Mouse (Mus musculus): ENCODE measurements around the gene Clcnkb. TPM values are rescaled to one million over a fixed set of nuclear protein-coding genes. Genes with fewer than 3 reads are reported as not detected.

The Clcnkb gene
- under 1 TPM in 1 of 2 experiments, not detected in 1; 0.40 TPM for total RNA-seq (2021)
- long read RNA-seq, experiment 1, result 0 reads
- long read RNA-seq, experiment 2, partial matches to known transcripts, result 0 of 1 reads
- long read RNA-seq, experiment 2, other reads (novel, unspliced or antisense), result 1 of 1 reads

GRCm38 (mm10) chr4:141415924-141416323, at the start of gene Clcnkb:
Gene Clcnkb, minus strand, starts transcription at chr4:141416014.
- DNase-seq (ENCODE audit: low spot score), result no peak

GRCm38 (mm10) chr4:141464722-141465121, 48.9 kb upstream of the Clcnkb start:
- DNase-seq (ENCODE audit: low spot score), result no peak

DNA sequence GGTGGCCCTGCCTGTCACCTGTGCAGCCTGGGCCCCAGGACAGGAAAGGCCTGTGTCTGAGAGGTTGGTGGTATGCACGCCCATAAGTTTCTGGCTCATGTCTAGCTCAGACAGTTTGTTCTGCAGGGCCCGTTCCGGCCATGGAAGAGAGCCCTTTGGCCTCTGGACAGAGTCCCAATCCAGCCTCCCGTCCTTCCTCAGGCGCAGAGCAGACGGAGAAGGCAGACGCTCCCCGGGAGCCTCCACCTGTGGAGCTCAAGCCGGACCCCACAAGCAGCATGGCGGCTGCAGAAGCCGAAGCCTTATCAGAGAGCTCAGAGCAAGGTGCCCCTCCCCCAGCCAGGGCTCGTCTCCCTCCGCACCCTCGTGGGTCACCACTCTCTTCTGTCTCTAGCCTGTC, 47.7 kb upstream of the Clcnkb start:
- no peak for DNase-seq (ENCODE audit: low spot score)

GRCm38 (mm10) chr4:141461576-141461975, 45.8 kb upstream of the Clcnkb start:
- DNase-seq (ENCODE audit: low spot score), result peak; percentile 30

DNA sequence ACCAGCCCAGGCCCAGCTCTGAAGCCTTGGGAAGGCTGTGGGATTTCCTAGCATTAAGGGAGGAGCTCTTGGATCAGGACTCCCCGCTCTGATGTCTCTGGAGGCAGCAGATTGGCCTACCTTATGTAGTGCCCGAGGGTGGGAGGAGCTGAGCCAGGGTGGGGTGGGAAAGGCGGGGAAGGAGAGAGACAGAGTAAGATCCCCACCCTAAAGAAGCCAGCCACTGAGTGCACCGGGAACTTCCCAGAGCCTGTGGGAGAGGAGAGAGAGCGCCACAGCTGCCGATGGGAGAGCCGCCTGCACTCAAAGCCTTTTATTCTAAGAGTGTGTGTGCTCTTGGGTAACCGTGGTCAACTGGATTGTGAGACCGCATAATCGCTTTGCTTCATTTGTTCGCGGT, 45.3 kb upstream of the Clcnkb start:
- DNase-seq (ENCODE audit: low spot score), result no peak

GRCm38 (mm10) chr4:141460481-141460880, 44.7 kb upstream of the Clcnkb start:
- no peak for DNase-seq (ENCODE audit: low spot score)

DNA sequence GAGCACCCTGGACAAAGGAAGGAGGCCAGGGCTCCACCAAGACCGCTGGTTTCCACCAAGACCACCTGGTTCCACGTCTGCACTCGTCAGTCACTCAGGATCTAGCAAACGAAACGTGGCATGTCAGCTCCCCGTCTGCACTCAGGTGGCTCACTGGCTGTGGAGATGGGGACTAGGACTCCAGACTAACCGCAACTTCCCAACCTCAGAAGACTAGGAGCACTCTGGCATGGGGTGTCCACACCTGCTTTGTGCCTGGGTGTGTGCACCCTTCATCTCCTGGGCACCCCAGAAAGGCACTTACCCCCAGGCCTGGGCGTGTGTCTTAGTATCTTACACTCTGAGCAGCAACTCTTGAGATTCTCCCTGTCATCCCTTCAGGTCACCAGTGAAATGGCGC, 44.0 kb upstream of the Clcnkb start:
- no peak for DNase-seq (ENCODE audit: low spot score)

DNA sequence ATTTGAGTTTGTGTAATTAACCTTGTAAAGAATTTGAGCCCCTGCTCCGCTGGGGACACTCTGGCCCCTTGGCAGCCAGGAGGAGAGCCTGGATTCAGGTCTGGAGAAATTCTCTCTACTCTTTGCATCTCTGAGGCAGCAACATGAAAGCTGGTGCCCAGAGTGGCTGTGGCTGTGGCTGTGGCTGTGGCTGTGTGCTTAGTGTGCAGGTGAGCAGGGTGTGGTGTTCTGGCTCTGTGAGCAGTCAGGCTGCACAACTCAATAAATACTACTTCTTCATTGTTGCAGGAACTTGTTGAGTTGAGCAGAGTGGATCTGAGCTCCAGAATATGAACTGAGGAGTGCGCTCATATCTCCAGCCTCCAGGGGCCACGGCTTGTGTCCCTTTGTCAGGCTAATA, 43.1 kb upstream of the Clcnkb start:
- no peak for DNase-seq (ENCODE audit: low spot score)

DNA sequence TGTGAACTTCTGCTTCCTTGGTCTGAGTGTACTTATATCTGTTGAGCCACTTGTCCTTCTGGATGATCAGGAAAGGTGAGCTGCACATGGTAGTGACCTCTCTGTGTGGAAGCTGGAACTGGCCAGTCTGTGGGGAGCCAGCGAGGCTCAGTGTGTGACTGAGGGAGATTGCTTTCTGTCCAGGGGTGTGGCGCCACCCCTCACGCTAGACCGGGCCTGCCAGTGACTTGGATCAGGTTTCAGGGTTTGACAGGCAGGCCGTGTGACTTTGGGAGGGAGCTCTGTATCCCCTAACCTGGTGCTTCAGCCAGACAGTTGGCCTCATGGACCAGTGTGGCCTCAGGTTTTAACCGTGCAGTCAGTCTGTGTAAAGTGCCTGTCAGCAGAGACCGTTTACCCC, 42.4 kb upstream of the Clcnkb start:
- peak; percentile 88 for DNase-seq (ENCODE audit: low spot score)

DNA sequence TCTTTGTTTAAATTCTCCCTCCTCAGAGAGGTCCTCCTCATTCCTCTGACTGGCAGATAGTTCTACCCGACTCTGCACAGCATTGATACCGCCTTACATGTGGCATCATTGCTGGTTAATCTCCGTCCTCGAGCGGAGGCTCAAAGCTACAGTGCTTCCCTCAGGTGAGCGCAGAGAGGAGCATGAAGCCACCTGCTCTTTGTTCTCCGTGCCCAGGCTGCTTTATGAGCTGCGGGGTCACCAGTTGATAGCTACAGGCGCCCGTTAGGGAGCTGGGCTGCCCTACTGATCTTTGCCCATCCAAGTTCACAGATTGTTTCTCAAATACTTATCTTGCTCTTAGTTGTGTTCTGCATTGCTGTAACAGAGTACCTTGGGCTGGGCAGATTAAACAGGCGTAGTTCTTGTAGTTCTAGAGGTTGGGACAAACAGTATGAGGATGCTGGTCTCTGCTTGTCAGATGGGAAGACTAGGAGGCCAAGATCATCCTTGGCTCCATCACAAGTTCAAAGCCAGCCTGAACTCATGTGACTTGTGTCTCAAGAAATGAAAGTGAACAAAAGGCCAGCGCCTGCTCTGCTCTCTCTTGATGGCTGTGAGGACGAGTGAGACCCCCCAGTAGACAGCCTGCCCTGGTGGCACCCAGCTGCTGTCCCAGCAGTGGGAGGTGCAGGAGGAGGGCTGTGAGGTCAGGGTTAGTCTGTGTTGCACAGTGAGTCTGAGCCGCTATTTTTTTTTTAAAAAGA, 40.6 kb upstream of the Clcnkb start:
- DNase-seq (ENCODE audit: low spot score), result no peak

DNA sequence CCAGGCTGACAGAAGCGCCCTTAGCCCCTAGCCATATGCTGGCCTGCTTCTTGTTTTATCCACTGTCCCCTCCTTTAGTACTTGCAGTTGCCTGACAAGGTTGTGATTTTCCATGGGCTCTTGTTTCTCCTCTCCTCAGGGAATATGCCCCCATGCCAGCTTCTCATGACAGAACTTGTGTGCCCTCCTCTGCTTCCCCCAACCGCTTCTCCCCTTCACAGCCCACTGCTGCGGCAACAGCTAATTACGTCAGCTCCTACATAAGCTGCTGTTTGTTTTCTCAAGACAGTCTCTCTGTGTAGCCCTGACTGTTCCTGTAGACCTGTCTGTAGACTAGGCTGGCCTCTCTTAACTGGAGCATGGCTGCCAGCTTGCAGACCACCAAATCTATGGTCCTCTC, 39.7 kb upstream of the Clcnkb start:
- DNase-seq (ENCODE audit: low spot score), result no peak

DNA sequence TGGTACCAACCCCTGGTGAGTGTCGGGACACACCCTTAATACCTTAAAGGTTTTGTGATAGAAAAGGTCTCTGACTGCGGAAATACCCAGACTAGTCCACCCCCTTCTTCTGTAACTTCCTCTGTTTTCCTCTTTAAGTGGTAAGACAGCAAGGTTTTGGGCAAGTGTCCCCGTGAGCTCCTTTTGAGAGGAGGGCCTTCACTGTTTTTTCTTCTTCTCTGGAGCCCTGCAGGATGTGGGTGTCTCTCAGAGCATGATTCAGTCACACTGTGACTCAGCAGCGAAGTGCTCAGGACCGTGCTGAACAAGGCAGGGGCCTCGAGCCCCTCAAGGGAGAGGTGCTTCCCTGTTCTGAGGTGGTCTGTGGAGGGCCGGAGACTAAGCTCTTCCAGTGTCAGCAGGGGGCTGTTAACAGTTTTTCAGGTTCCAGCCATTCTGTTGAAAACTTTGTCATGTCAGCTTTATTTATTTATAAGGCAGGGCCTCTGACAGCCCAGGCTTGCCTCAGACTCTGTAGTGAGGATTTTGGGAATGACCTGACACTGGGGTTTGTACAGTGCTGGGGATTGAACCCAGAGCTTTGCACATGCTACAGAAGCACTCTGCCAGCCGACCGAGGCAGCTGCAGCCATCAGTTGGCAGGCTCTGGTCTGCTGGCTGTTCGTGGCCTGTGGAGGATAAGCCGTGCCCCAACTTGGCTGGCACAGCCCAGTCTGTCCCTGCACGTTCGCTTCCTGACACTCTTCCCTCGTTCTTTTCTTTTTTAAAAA, 39.0 kb upstream of the Clcnkb start:
- no peak for DNase-seq (ENCODE audit: low spot score)

DNA sequence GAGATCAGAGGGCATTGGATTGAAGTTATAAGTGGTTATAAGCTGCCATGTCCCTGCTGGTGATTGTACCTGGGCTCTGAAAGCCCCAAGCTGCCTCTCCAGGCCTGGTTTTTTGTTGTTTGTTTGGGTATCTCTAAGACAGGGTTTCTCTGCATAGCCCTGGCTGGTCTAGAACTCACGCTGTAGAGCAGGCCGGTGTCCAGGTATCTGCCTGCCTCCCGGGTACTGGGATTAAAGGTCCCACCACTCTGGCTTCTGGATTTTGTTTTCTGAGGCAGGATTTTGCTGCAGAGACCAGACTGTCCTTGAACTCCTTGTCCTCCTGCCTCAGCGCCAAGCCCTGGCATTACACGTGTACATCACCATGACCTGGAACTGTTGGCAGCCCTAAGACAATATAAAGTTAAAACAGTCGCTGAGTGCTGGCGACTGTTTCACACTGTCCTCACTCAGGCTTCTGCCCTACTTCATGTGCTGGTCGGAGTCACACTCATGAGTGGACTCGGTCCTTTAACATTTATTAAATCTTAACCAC, 36.2 kb upstream of the Clcnkb start:
- no peak for DNase-seq (ENCODE audit: low spot score)

DNA sequence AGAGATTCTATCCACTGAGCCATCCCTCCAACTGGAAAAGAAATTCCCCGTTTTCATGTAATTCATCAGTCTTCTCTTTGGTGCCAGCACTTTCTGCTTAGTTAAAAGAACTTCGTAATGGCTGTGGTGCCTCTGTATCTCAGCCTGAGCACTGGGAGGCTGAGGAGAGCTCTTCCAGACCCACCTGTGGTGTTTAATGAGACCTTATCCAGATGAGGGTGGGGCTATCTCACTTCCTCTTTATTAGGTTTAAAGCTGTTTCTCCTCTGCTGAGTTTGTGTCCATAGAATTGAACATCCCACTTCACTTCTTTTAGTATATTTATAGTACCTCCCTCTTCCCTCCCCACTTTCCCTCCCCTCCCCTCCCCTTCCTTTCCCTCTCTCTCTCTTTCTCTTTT, 35.4 kb upstream of the Clcnkb start:
- no peak for DNase-seq (ENCODE audit: low spot score)

DNA sequence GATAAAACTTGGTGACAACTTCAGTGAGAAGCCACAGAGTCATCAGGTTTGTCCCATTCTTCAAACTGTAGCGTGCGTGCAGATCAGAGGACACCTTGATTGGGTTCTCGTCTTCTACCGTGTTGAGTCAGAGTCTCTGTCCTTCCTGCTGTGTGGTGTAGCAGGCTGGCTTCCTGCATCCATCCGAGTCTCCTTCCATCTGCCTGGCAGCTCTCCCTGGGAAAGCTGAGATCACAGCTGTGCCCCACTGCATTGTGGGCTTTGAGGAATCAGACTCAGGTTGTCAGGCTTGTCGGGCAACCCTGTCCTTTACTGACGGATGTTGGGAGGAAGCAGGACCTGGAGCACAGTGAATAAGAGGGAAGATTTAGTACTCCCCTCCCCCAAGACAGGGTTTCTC, 30.4 kb upstream of the Clcnkb start:
- DNase-seq (ENCODE audit: low spot score), result no peak

DNA sequence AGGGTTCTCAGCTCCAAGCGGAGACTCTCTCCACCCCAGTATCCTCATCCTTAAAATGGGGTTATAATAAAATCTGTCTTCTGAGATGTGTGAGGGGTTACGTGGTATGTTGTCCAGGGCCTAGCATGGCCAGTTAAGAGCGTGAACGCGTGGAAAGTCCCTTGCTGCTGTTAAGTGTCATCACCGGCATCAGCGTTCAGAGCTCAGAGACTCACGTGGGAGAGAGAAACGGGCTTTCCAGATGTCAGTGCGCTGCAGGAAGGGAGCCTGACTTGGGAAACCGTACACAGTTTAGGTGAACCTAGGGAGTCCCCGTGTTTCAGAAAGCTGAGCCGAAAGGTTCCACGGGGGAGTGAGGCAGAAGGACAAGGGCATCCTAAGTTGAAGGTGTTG, 29.5 kb upstream of the Clcnkb start:
- DNase-seq (ENCODE audit: low spot score), result no peak

DNA sequence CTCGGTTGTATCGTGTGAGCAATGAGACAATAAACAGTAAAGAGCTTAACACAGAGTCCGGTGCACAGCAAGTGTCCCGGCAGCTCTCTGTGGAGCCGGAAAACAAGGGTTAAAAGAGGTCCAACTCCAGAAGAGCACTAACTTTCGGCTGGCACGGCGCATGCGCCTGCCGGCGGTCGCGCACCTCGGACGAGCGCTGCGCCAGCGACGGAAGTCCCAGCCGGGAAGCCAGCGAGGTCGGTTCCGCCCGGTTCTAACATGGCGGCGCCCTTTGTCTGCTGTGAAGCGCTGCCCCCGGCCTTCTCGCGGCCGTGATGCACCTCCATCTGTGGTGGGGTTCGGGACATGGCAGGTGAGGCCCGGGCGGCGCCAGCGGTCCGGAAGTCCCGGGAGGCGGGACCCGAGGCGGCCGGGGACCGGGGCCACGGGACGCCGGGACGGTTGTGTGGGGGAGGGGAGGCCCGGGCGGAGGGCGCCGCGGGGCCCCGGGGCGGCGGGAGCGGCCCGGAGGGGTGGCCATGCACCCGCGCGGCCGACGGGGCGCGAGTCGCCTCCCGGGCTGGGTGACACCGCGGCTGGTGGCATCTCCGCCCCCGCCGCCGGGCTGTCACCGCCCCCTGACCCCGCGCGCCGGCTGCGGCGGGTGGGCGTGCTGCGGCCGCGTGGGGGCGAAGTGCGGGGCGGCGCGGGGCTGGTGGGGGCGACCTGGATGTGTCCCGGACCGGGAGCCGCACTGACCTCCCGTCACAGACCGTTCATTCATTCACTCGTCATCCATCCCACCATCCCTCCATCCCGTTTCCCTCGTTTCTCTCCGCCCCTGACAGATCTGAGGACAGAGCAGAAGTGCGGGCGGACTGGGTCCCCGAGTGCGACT, 28.9 kb upstream of the Clcnkb start, which contains the start of gene Zbtb17:
Gene Zbtb17 (plus strand): TSS at position 204 of the 877 bp plus-strand sequence.
- DNase-seq (ENCODE audit: low spot score), result peak; percentile 90

DNA sequence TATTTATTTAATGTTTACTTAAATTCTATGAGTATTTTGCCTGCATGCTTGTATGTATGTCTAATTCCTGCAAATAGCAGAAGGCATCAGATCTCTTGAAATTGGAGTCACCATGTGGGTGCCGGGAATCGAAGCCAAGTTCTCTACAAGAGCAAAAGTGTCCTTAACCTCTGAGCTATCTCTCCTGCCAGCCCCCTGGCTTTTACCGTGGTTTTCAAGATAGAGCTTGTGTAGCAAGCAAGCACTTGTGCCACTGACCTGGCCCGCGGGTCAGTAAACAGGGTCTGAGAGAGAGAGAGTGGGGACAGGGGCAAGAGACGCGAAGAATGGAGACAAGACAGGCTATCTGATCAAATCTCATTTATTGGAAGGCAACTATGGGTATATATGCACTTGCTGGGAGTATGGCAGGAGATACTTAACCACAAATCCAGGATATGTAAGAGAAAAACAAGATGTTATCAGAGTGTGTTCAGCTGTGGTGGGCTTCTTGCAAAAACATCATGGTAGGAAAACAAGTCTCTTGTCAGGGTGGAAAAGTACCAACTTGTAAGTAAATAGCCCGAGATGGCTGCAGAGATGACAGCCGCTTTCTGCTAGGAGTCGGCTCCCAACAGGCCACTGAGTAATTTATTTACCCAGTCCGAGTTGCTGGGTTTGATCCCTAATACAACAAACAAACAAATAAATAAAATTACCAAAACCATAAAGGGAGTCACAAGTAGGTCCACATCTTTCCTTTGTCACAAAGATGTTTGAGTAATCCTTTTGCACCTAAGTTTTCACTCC, 28.0 kb upstream of the Clcnkb start:
- DNase-seq (ENCODE audit: low spot score), result no peak

DNA sequence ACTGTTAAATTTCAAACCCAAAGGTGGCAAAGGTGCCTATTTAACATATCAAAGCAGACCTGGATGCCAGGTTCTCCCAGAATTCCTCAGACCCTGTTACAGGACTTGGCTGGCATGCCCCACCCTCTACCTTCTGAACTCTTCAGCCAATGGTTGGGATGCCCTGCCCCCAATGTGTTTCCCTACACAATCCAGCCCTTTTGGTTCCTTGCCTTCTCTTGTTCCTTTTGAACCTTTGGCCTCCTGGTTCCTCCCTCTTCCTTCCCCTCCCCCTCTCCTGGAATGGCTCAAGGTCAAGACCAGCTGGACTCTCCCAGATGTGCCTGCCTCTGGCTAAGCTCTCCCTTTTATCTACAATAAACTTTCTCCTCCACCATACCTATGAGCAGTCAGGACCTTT, 25.1 kb upstream of the Clcnkb start:
- no peak for DNase-seq (ENCODE audit: low spot score)

DNA sequence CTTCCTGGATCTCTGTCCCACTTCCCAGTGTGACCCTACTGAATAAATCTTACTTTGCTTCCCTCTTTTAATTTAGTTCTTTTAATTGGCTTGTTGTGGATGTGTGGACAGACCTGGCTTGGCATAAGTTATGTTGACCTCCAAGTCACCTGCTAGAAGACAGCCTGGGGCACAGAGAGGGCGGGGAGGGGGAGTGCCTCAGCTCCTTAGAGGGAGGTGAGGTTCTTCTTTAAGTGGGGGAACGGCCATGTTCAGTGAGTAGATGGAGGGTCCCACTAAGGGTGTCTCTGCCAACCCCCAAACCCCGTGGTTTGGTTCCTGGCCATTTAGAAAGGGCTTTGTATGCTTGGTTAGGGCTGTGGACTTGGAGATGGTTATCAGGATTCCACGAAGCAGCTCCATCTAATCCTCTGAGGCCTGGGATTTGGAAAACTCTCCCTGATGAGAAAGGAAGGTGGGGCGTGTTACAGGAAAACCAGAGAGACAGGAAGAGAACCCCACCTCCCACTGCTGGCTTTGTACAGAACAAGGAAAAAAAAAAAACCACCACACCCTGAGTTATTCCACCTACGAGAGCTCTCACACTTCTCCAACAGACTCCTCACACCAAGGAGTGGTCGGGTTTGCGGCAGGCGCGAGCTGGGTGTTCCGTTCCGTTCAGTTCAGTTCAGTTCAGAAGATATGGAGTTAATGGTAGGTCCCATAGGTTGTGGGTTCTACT, 23.4 kb upstream of the Clcnkb start:
- no peak for DNase-seq (ENCODE audit: low spot score)
